Mouse (Mus musculus) left cerebral cortex, adult 11 months (tissue): ENCODE measurements around the gene Prm1.

ENCODE experiments used
- DNase-seq: peaks from one replicate; pipeline ENCODE4 v3.0.0; 2022; ENCODE audit warnings: low spot score

The Prm1 gene

GRCm38 (mm10) chr16:10782377-10783151 is 23.1 kb downstream of the Prm1 start:
- no peak for DNase-seq

GRCm38 (mm10) chr16:10781862-10782371 is 23.7 kb downstream of the Prm1 start:
- DNase-seq = no peak

GRCm38 (mm10) chr16:10780631-10781120 is 25.0 kb downstream of the Prm1 start:
- no peak for DNase-seq

GRCm38 (mm10) chr16:10777579-10778160 is 28.0 kb downstream of the Prm1 start:
- no peak for DNase-seq

- DNase-seq = no peak
Observed at GRCm38 (mm10) chr16:10776322-10776721, 29.3 kb downstream of the Prm1 start.

- no peak for DNase-seq
Observed at GRCm38 (mm10) chr16:10774726-10775125, 30.9 kb downstream of the Prm1 start.

- DNase-seq = no peak
Observed at GRCm38 (mm10) chr16:10773543-10773942, 32.1 kb downstream of the Prm1 start.

GRCm38 (mm10) chr16:10771769-10772510 is 33.7 kb downstream of the Prm1 start:
- no peak for DNase-seq

GRCm38 (mm10) chr16:10770531-10771325 is 34.9 kb downstream of the Prm1 start:
- no peak for DNase-seq

GRCm38 (mm10) chr16:10769661-10770060 is 36.0 kb downstream of the Prm1 start:
- peak; percentile 17 for DNase-seq

- no peak for DNase-seq
Observed at GRCm38 (mm10) chr16:10768821-10769220, 36.8 kb downstream of the Prm1 start.

- DNase-seq = peak; percentile 48
Observed at GRCm38 (mm10) chr16:10767158-10767557, 38.5 kb downstream of the Prm1 start.

- DNase-seq = no peak
Observed at GRCm38 (mm10) chr16:10764323-10764722, 41.3 kb downstream of the Prm1 start.

GRCm38 (mm10) chr16:10763540-10764264 is 41.9 kb downstream of the Prm1 start:
- no peak for DNase-seq

- DNase-seq = no peak
Observed at GRCm38 (mm10) chr16:10762569-10763180, 43.0 kb downstream of the Prm1 start.

- no peak for DNase-seq
Observed at GRCm38 (mm10) chr16:10761182-10761581, 44.5 kb downstream of the Prm1 start.

- DNase-seq = no peak
Observed at GRCm38 (mm10) chr16:10756168-10756567, 49.5 kb downstream of the Prm1 start.

GRCm38 (mm10) chr16:10754521-10755296 is 50.9 kb downstream of the Prm1 start:
- no peak for DNase-seq

- no peak for DNase-seq
Observed at GRCm38 (mm10) chr16:10749824-10750223, 55.8 kb downstream of the Prm1 start.

- DNase-seq = no peak
Observed at GRCm38 (mm10) chr16:10749226-10749625, 56.4 kb downstream of the Prm1 start.
